Mouse (Mus musculus) heart, embryonic 16.5 days (tissue): ENCODE results near the gene Angpt4. TPM values are rescaled to one million over a fixed set of nuclear protein-coding genes. Genes with fewer than 3 reads are reported as not detected.

ENCODE experiments used
- ATAC-seq: fragments of 200-750 bp; cut with Nextera tagmentation; replicated peaks from 2 replicates; pipeline ENCODE4 v1.8.0; 2017; ENCODE audit warnings: moderate number of reproducible peaks; ENCODE audit not compliant: insufficient read depth, low FRiP score; ENCODE audit errors: extremely low read depth
- H3K27ac ChIP-seq: fragments of 300-500 bp; sonication (generic); 2 replicates; pipeline ENCODE4 v1.5.1; 2014; ENCODE audit warnings: mild to moderate bottlenecking, low read length, control low read depth, moderate library complexity
- H3K27me3 ChIP-seq: fragments of 300-500 bp; sonication (generic); 2 replicates; pipeline ENCODE4 v1.6.1; 2014; ENCODE audit warnings: low read length, mixed read lengths; ENCODE audit not compliant: control insufficient read depth, insufficient read depth
- H3K36me3 ChIP-seq: fragments of 300-500 bp; sonication (generic); 2 replicates; pipeline ENCODE4 v1.6.1; 2014; ENCODE audit not compliant: control insufficient read depth, insufficient read depth
- H3K4me1 ChIP-seq: fragments of 300-500 bp; sonication (generic); 2 replicates; pipeline ENCODE4 v1.6.1; 2014; ENCODE audit warnings: low read length, mixed read lengths; ENCODE audit not compliant: control insufficient read depth, insufficient read depth
- H3K4me2 ChIP-seq: fragments of 300-500 bp; sonication (generic); 2 replicates; pipeline ENCODE4 v1.6.1; 2014; ENCODE audit warnings: low read depth, mild to moderate bottlenecking, control low read depth, low read length
- H3K4me3 ChIP-seq: fragments of 300-500 bp; sonication (generic); 2 replicates; pipeline ENCODE4 v1.5.1; 2014; ENCODE audit warnings: mild to moderate bottlenecking, control low read depth, low read length
- H3K9ac ChIP-seq: fragments of 300-500 bp; sonication (generic); 2 replicates; pipeline ENCODE4 v1.6.1; 2014; ENCODE audit warnings: low read length, control low read depth
- H3K9me3 ChIP-seq: fragments of 300-500 bp; sonication (generic); replicated peaks from 2 replicates; pipeline ENCODE4 v1.6.1; 2016; ENCODE audit warnings: low read length; ENCODE audit not compliant: control insufficient read depth
- WGBS: fragments of 180-500 bp; shearing (Covaris S2); extraction: QIAGEN DNeasy Blood & Tissue Kit; methylation state at CpG from one replicate; pipeline ENCODE4 v1.1.7; 2014; 5-methylcytosine and 5-hydroxymethylcytosine counted together
- polyA plus RNA-seq: library from polyadenylated mRNA; unstranded; fragments of >200 nt; fragmentation: Nextera tagmentation; extraction: Ambion mirVana; gene quantifications from 2 replicates; pipeline ENCODE4 v1.2.1, GENCODE M21; 2015

The Angpt4 gene
- polyA plus RNA-seq, 1 experiment from 2014 or later, result 2.0 TPM

- Histone ChIP-seq H3K27me3 (no peaks in the 10 kb centered on the region; the same call in 1 of the 2 replicates), H3K27ac (no peak overlapping the region), H3K4me2 (no peak overlapping the region), H3K4me3 (no peak overlapping the region), H3K9me3 (no peaks in the 10 kb centered on the region), H3K9ac (no peak overlapping the region), H3K4me1 (no peaks in the 10 kb centered on the region), H3K36me3 (no peaks in the 10 kb centered on the region)
- ATAC-seq, result no peak
- WGBS, result 50% methylated on average over 6 of the region's 6 CpGs
These were observed 20.0 kb upstream of the Angpt4 start for GRCm38 (mm10) chr2:151891031-151891430.

GRCm38 (mm10) chr2:151893122-151893774, 17.8 kb upstream of the Angpt4 start:
- no peak overlapping the region for H3K9ac ChIP-seq
- H3K36me3 ChIP-seq, result no peaks in the 10 kb centered on the region
- H3K27ac ChIP-seq, result no peak overlapping the region
- no peak overlapping the region for H3K4me3 ChIP-seq
- no peaks in the 10 kb centered on the region for H3K9me3 ChIP-seq
- H3K4me2 ChIP-seq, result no peak overlapping the region
- H3K27me3 ChIP-seq, result no peaks in the 10 kb centered on the region; the same call in 1 of the 2 replicates
- no peaks in the 10 kb centered on the region for H3K4me1 ChIP-seq
- 38% methylated on average over 15 of the region's 15 CpGs for WGBS
- ATAC-seq, result no peak

- Histone ChIP-seq H3K27ac (no peak overlapping the region), H3K9ac (no peak overlapping the region), H3K27me3 (no peaks in the 10 kb centered on the region; the same call in 1 of the 2 replicates), H3K4me3 (no peak overlapping the region), H3K4me1 (no peaks in the 10 kb centered on the region), H3K4me2 (no peak overlapping the region), H3K36me3 (no peaks in the 10 kb centered on the region), H3K9me3 (no peaks in the 10 kb centered on the region)
- ATAC-seq, result no peak; the same call in 1 of the 2 replicates
- 75% methylated on average over 8 of the region's 8 CpGs for WGBS
These were observed 16.6 kb upstream of the Angpt4 start for GRCm38 (mm10) chr2:151894209-151894980.

- H3K4me3 ChIP-seq, result no peak overlapping the region
- H3K27me3 ChIP-seq, result no peaks in the 10 kb centered on the region; the same call in 1 of the 2 replicates
- 78% methylated on average over 5 of the region's 5 CpGs for WGBS
- H3K4me1 ChIP-seq, result no peaks in the 10 kb centered on the region
- H3K27ac ChIP-seq, result no peak overlapping the region
- no peak overlapping the region for H3K4me2 ChIP-seq
- no peak for ATAC-seq
- no peaks in the 10 kb centered on the region for H3K9me3 ChIP-seq
- H3K9ac ChIP-seq, result no peak overlapping the region
- H3K36me3 ChIP-seq, result no peaks in the 10 kb centered on the region
These were observed 15.1 kb upstream of the Angpt4 start for GRCm38 (mm10) chr2:151895911-151896310.

GRCm38 (mm10) chr2:151898106-151898505, 12.9 kb upstream of the Angpt4 start:
- Histone ChIP-seq H3K27ac (no peak overlapping the region), H3K4me2 (no peak overlapping the region), H3K4me1 (no peaks in the 10 kb centered on the region), H3K36me3 (no peaks in the 10 kb centered on the region), H3K27me3 (no peaks in the 10 kb centered on the region; the same call in 1 of the 2 replicates), H3K9ac (no peak overlapping the region), H3K4me3 (no peak overlapping the region), H3K9me3 (no peaks in the 10 kb centered on the region)
- 76% methylated on average over 1 of the region's 1 CpGs for WGBS
- ATAC-seq, result no peak

- H3K27me3 ChIP-seq, result no peaks in the 10 kb centered on the region
- no peaks in the 10 kb centered on the region for H3K36me3 ChIP-seq
- no peak overlapping the region for H3K4me3 ChIP-seq
- ATAC-seq, result no peak
- 53% methylated on average over 4 of the region's 4 CpGs for WGBS
- H3K4me2 ChIP-seq, result no peak overlapping the region
- H3K9ac ChIP-seq, result no peak overlapping the region
- no peaks in the 10 kb centered on the region for H3K4me1 ChIP-seq
- H3K27ac ChIP-seq, result no peak overlapping the region
- H3K9me3 ChIP-seq, result no peaks in the 10 kb centered on the region
These were observed 10.2 kb upstream of the Angpt4 start for GRCm38 (mm10) chr2:151900845-151901244.

GRCm38 (mm10) chr2:151903267-151903666, 7.7 kb upstream of the Angpt4 start:
- H3K4me1 ChIP-seq, result no peaks in the 10 kb centered on the region
- no peak overlapping the region for H3K4me3 ChIP-seq
- H3K9ac ChIP-seq, result no peak overlapping the region
- no peaks in the 10 kb centered on the region for H3K9me3 ChIP-seq
- 85% methylated on average over 6 of the region's 6 CpGs for WGBS
- ATAC-seq, result no peak
- no peak overlapping the region for H3K27ac ChIP-seq
- no peak overlapping the region for H3K4me2 ChIP-seq
- H3K27me3 ChIP-seq, result no peaks in the 10 kb centered on the region
- no peaks in the 10 kb centered on the region for H3K36me3 ChIP-seq

GRCm38 (mm10) chr2:151903933-151904332, 7.1 kb upstream of the Angpt4 start:
- H3K4me1 ChIP-seq, result no peaks in the 10 kb centered on the region
- no peak for ATAC-seq
- 74% methylated on average over 4 of the region's 4 CpGs for WGBS
- H3K36me3 ChIP-seq, result no peaks in the 10 kb centered on the region
- no peak overlapping the region for H3K4me2 ChIP-seq
- H3K4me3 ChIP-seq, result no peak overlapping the region
- H3K27me3 ChIP-seq, result no peaks in the 10 kb centered on the region
- no peak overlapping the region for H3K27ac ChIP-seq
- no peaks in the 10 kb centered on the region for H3K9me3 ChIP-seq
- H3K9ac ChIP-seq, result no peak overlapping the region

GRCm38 (mm10) chr2:151904636-151905035, 6.4 kb upstream of the Angpt4 start:
- Histone ChIP-seq H3K4me1 (no peaks in the 10 kb centered on the region), H3K9ac (no peak overlapping the region), H3K4me2 (no peak overlapping the region), H3K4me3 (no peak overlapping the region), H3K27ac (no peak overlapping the region), H3K36me3 (no peaks in the 10 kb centered on the region), H3K9me3 (no peaks in the 10 kb centered on the region), H3K27me3 (no peaks in the 10 kb centered on the region)
- WGBS, result 51% methylated on average over 3 of the region's 3 CpGs
- ATAC-seq, result no peak
